Mouse (Mus musculus): ENCODE measurements around the gene 2510009E07Rik. TPM values are rescaled to one million over a fixed set of nuclear protein-coding genes. Genes with fewer than 3 reads are reported as not detected.

The 2510009E07Rik gene
- total and polyA plus RNA-seq, 3 experiments, result 10.9 to 25.2 (median 23.8) TPM

DNA sequence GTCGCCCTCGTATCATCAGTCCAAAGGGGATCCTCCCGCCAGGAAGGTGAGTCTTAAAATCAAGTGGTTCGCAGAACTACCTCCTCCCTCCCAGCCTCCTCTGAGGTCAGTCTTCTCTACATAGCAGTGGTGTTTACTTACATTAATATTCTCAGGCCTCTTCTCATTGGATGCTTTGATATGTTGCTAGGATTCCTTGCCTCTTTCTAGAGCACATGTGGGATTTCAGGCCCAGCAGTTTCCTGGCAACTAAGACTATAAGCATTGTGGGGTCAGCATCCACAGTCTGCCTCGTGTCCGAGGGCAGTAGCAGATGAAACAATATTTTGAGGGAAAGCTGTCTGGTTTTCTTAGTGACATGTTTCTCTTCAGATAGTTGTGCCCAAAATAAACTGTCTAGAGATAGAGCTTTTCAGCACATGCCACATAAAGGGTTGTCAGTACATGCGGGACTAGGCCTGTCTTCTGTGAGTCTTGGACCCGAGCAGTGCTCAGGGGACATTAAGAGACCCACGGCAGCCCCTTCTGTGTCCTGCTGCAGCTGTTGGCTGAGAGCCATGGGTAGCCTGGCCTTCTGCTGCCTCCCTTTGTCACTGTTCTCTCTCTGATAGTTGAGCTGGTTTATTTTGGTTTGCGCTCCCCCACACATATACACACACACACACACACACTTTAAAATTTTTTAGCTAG is 86.1 kb downstream of the 2510009E07Rik start:
- peaks cover 1% of the 10 kb centered on the region; the same call in 1 of the 2 replicates for H3K4me1 ChIP-seq (ENCODE audit: control insufficient read depth, insufficient read depth, low read length)
- no peaks in the 10 kb centered on the region for H3K79me2 ChIP-seq (replicated peaks; ENCODE audit: control insufficient read depth, insufficient read depth, low read length)
- no peak overlapping the region for H3K9ac ChIP-seq (ENCODE audit: low read depth, low read length)
- WGBS, result 61% methylated on average over 10 of the region's 10 CpGs
- 0 out of 2 replicates have a peak, but pooled peaks cover 2% of the 10 kb centered on the region for H3K36me3 ChIP-seq (ENCODE audit: control insufficient read depth, insufficient read depth, low read length)
- no peaks in the 10 kb centered on the region for H3K27me3 ChIP-seq (ENCODE audit: control insufficient read depth, insufficient read depth, low read length)
- intact Hi-C loops (cut with DNase I), result no loop called here
- TF ChIP-seq CTCF (IDR thresholded peaks at IDR 0.05) (no peak), EP300 (IDR thresholded peaks at IDR 0.05; ENCODE audit: insufficient read depth, low read depth, low read length) (no peak), POLR2A (IDR thresholded peaks at IDR 0.05; ENCODE audit: insufficient read depth, low read depth, low read length) (no peak)
- no peak overlapping the region for H3K27ac ChIP-seq
- DNase-seq, result no peak
- no peak overlapping the region for H3K4me3 ChIP-seq

DNA sequence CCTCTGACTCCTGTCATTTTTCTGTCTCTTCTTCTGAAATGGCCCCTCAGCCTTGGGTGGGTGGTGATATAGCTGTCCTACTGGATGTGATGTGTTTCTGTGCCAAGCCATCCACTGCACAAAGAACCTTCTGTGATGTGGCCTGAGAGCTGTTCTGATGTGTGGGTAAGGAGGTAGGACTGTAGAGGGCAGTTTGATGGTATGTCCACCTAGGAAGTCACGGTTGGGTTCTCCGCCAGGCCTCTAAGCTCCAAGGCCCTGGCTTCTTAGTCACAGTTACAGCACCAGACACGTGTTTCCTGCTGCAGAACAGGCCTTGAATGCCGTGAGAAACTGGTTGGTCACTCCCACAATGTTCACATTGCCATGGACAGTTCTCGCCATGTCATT is 86.8 kb downstream of the 2510009E07Rik start:
- TF ChIP-seq CTCF (IDR thresholded peaks at IDR 0.05), result no peak
- no peak for TF ChIP-seq EP300 (IDR thresholded peaks at IDR 0.05; ENCODE audit: insufficient read depth, low read depth, low read length)
- no peak for TF ChIP-seq POLR2A (IDR thresholded peaks at IDR 0.05; ENCODE audit: insufficient read depth, low read depth, low read length)
- Histone ChIP-seq H3K4me3 (no peak overlapping the region), H3K9ac (ENCODE audit: low read depth, low read length) (no peak overlapping the region), H3K27ac (no peak overlapping the region), H3K4me1 (ENCODE audit: control insufficient read depth, insufficient read depth, low read length) (peaks cover 1% of the 10 kb centered on the region; the same call in 1 of the 2 replicates), H3K79me2 (replicated peaks; ENCODE audit: control insufficient read depth, insufficient read depth, low read length) (no peaks in the 10 kb centered on the region), H3K36me3 (ENCODE audit: control insufficient read depth, insufficient read depth, low read length) (0 out of 2 replicates have a peak, but pooled peaks cover 2% of the 10 kb centered on the region), H3K27me3 (ENCODE audit: control insufficient read depth, insufficient read depth, low read length) (no peaks in the 10 kb centered on the region)
- WGBS, result 62% methylated on average over 5 of the region's 5 CpGs
- intact Hi-C loops (cut with DNase I), result no loop called here
- no peak for DNase-seq

DNA sequence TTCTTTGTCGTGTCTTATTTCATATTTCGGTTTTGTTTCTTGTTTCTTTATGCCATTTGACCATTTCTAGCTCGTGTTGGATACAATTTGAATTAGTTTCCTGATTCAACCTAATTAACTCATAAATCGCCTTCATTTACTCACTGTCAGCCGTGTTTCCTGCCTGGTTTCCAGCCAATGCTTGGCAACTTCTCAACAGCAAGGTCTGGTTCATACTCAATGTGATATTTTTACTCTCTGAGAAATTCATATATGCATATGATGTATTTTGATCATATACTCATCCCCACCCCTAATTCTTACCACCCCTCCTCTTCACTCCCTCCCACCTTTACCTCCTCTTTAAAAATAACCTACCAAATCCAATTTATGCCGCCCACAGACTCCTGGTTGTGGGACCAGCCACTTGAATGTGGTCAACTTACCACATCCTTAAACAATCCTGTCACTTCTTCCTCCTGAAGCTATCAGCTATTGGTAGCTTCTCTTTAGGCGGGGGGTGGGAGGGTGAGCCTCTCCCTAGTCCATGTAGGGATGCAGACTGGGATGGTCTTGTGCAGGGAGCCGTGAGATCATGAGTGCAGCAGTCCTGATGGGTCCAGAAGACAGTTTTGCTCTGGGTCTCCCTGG is 87.3 kb downstream of the 2510009E07Rik start:
- Histone ChIP-seq H3K4me3 (no peak overlapping the region), H3K27ac (no peak overlapping the region), H3K36me3 (ENCODE audit: control insufficient read depth, insufficient read depth, low read length) (0 out of 2 replicates have a peak, but pooled peaks cover 2% of the 10 kb centered on the region), H3K4me1 (ENCODE audit: control insufficient read depth, insufficient read depth, low read length) (peaks cover 1% of the 10 kb centered on the region; the same call in 1 of the 2 replicates), H3K79me2 (replicated peaks; ENCODE audit: control insufficient read depth, insufficient read depth, low read length) (no peaks in the 10 kb centered on the region), H3K27me3 (ENCODE audit: control insufficient read depth, insufficient read depth, low read length) (no peaks in the 10 kb centered on the region), H3K9ac (ENCODE audit: low read depth, low read length) (no peak overlapping the region)
- intact Hi-C loops (cut with DNase I), result no loop called here
- 61% methylated on average over 8 of the region's 8 CpGs for WGBS
- DNase-seq, result no peak
- TF ChIP-seq POLR2A (IDR thresholded peaks at IDR 0.05; ENCODE audit: insufficient read depth, low read depth, low read length) (no peak), CTCF (IDR thresholded peaks at IDR 0.05) (no peak), EP300 (IDR thresholded peaks at IDR 0.05; ENCODE audit: insufficient read depth, low read depth, low read length) (no peak)

DNA sequence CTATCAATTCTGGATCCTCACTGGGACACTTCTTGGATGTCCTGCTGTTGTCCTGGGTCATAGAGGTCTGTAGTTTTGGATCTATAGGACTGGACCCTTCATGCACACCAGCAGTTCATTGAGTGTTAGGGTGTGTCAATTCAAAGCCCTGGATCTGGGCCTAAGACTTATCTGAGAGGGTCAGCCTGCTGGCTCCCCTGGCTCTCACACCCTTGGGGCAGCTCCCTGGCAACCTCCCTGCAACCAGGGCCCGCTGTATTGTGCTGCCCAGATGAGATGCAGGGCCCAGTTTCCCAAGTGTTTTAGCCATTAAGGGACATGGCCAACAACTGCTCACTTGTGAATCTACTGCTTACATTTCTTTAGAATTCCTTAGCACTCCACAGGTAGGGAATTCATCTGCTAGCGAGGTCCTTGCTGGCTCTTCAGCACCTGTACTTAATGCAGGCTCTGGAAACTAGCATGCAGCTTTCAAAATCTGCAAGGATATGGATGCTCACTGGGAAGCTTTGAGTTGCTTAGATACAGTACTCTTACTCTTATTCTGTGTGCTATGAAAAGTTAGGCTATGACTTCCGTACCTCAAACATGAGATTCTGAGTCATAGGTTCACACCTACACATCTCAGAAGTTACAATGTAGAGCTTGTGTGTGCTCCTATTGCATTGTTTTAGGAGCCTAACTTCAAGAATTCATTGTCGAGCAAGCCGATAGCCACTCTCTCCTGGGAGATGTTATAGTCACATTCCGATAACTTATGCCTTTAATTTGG is 88.0 kb downstream of the 2510009E07Rik start:
- intact Hi-C loops (cut with DNase I), result no loop called here
- no peak overlapping the region for H3K27ac ChIP-seq
- peaks cover 1% of the 10 kb centered on the region; the same call in 1 of the 2 replicates for H3K4me1 ChIP-seq (ENCODE audit: control insufficient read depth, insufficient read depth, low read length)
- no peaks in the 10 kb centered on the region for H3K27me3 ChIP-seq (ENCODE audit: control insufficient read depth, insufficient read depth, low read length)
- H3K9ac ChIP-seq (ENCODE audit: low read depth, low read length), result no peak overlapping the region
- 59% methylated on average over 6 of the region's 6 CpGs for WGBS
- no peak overlapping the region for H3K4me3 ChIP-seq
- no peak for TF ChIP-seq POLR2A (IDR thresholded peaks at IDR 0.05; ENCODE audit: insufficient read depth, low read depth, low read length)
- TF ChIP-seq EP300 (IDR thresholded peaks at IDR 0.05; ENCODE audit: insufficient read depth, low read depth, low read length), result no peak
- no peak for TF ChIP-seq CTCF (IDR thresholded peaks at IDR 0.05)
- H3K79me2 ChIP-seq (replicated peaks; ENCODE audit: control insufficient read depth, insufficient read depth, low read length), result no peaks in the 10 kb centered on the region
- H3K36me3 ChIP-seq (ENCODE audit: control insufficient read depth, insufficient read depth, low read length), result 0 out of 2 replicates have a peak, but pooled peaks cover 2% of the 10 kb centered on the region
- no peak for DNase-seq

DNA sequence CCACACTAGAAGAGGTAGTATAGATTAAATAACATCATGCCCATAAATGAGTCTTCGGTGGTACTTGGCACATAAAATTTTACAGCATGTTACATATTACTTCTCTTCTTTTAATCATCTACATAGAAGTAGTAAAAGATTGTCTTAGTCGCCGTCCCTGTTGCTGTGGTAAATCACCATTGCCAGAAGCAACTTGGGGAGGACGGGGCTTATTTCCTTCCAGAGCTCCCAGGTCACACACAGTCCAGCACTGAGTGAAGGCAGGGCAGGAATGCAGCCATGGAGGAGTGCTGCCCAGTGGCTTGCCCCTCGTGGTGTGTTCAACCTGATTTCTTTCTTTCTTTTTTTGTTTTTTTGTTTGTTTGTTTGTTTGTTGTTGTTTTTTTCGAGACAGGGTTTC is 90.1 kb downstream of the 2510009E07Rik start:
- TF ChIP-seq CTCF (IDR thresholded peaks at IDR 0.05) (no peak), POLR2A (IDR thresholded peaks at IDR 0.05; ENCODE audit: insufficient read depth, low read depth, low read length) (no peak), EP300 (IDR thresholded peaks at IDR 0.05; ENCODE audit: insufficient read depth, low read depth, low read length) (no peak)

More for the DNA sequence above, 90.1 kb downstream of the 2510009E07Rik start:
- Histone ChIP-seq H3K9ac (ENCODE audit: low read depth, low read length) (no peak overlapping the region), H3K79me2 (replicated peaks; ENCODE audit: control insufficient read depth, insufficient read depth, low read length) (no peaks in the 10 kb centered on the region), H3K36me3 (ENCODE audit: control insufficient read depth, insufficient read depth, low read length) (0 out of 2 replicates have a peak, but pooled peaks cover 2% of the 10 kb centered on the region), H3K27me3 (ENCODE audit: control insufficient read depth, insufficient read depth, low read length) (no peaks in the 10 kb centered on the region), H3K4me1 (ENCODE audit: control insufficient read depth, insufficient read depth, low read length) (peaks cover 1% of the 10 kb centered on the region; the same call in 1 of the 2 replicates), H3K27ac (no peak overlapping the region), H3K4me3 (no peak overlapping the region)
- DNase-seq, result no peak
- intact Hi-C loops (cut with DNase I), result no loop called here
- WGBS, result 87% methylated on average over 6 of the region's 6 CpGs

Other genes starting within 250 kb of the 2510009E07Rik start
- gene Ehhadh, start 93.1 kb upstream of the 2510009E07Rik start, total RNA-seq (2021), result 10 to 100 TPM; 13.6 to 16.9 TPM
- 6.6 and 10.7 TPM in 2 replicates for gene Ehhadh, start 93.1 kb upstream of the 2510009E07Rik start, polyA plus RNA-seq (2012; rRNA removed)
- gene Map3k13, start 99.7 kb upstream of the 2510009E07Rik start, total RNA-seq (2021), result under 1 TPM; 0.96 to 0.97 TPM
- gene Map3k13, start 99.7 kb upstream of the 2510009E07Rik start, polyA plus RNA-seq (2012; rRNA removed), result 0.62 and 1.1 TPM in 2 replicates

Data from heart, adult 2 months (tissue).